Mouse (Mus musculus) small intestine, adult 2 months (tissue): Measurements from ENCODE around the gene Scaf11. TPM values are rescaled to one million over a fixed set of nuclear protein-coding genes. Genes with fewer than 3 reads are reported as not detected.
"Not testable (repeated sequence)": the region's sequence is repeated elsewhere in the genome, so short reads cannot be mapped to it uniquely, and the experiment has no call there.

Experiments used
- H3K27ac ChIP-seq: fragments of 200-500 bp; 2 replicates; pipeline ENCODE4 v1.5.1; 2012; ENCODE audit warnings: low read depth, low read length, control low read depth, inconsistent platforms; ENCODE audit not compliant: insufficient read depth
- H3K27me3 ChIP-seq: fragments of 200-500 bp; 2 replicates; pipeline ENCODE4 v1.6.1; 2012; ENCODE audit warnings: mild to moderate bottlenecking, moderate library complexity, low read length, inconsistent platforms; ENCODE audit not compliant: control insufficient read depth, insufficient read depth
- H3K36me3 ChIP-seq: fragments of 200-500 bp; 2 replicates; pipeline ENCODE4 v1.6.1; 2012; ENCODE audit warnings: mild to moderate bottlenecking, low read length, control low read depth, inconsistent platforms; ENCODE audit not compliant: control insufficient read depth, insufficient read depth
- H3K4me1 ChIP-seq: fragments of 200-500 bp; 2 replicates; pipeline ENCODE4 v1.6.1; 2012; ENCODE audit warnings: low read length, inconsistent platforms, mixed read lengths; ENCODE audit not compliant: control insufficient read depth, insufficient read depth, insufficient read length
- H3K4me3 ChIP-seq: fragments of 200-500 bp; 2 replicates; pipeline ENCODE4 v1.5.1; 2012; ENCODE audit warnings: low read depth, mild to moderate bottlenecking, control low read depth, inconsistent platforms, low read length, moderate library complexity
- CTCF ChIP-seq: fragments of 200-500 bp; IDR thresholded peaks from 2 replicates; pipeline ENCODE4 v1.5.1; 2012; ENCODE audit warnings: low read depth, mild to moderate bottlenecking, control low read depth, inconsistent platforms, low read length, moderate library complexity, mixed read lengths; ENCODE audit not compliant: insufficient replicate concordance, insufficient read length; ENCODE audit errors: extremely low read depth
- POLR2A ChIP-seq: fragments of 200-500 bp; IDR thresholded peaks from 2 replicates; pipeline ENCODE4 v1.6.1; 2012; ENCODE audit warnings: low read depth, mild to moderate bottlenecking, control low read depth, inconsistent platforms, low read length, moderate library complexity
- WGBS: fragments of 180-500 bp; shearing (Covaris S2); methylation state at CpG from one replicate; pipeline ENCODE4 v1.1.7; 2018; 5-methylcytosine and 5-hydroxymethylcytosine counted together
- polyA plus RNA-seq: library from polyadenylated mRNA; depleted of rRNA; stranded (reverse); fragments of >200 nt; gene quantifications from 2 replicates; pipeline ENCODE4 v1.2.3, GENCODE M21; 2012

Gene Scaf11
- polyA plus RNA-seq, 1 experiment: 14.2 TPM

DNA sequence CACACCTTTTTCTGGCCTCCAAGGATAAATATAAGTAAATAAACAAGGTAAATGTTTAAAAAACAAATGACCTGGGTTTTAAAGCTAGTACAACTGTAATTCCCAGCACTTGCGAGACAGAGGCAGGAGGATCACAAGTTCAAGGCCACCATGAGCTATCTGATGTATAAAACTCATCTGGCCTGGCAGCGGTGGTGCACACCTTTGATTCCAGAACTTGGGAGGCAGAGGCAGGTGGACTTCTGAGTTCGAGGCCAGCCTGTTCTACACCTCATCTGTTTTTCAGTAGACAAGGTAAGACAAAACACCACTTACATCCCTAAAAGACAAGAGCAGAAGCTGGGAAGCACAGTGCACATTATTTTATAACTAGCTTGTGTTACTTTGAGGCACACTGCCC, 2.4 kb downstream of the Scaf11 start:
- Histone ChIP-seq H3K27me3 (no peaks in the 10 kb centered on the region), H3K36me3 (no peaks in the 10 kb centered on the region), H3K4me1 (peaks cover 6% of the 10 kb centered on the region; the same call in 1 of the 2 replicates), H3K27ac (no peak overlapping the region), H3K4me3 (no peak overlapping the region)
- TF ChIP-seq POLR2A: no peak
- no peak for TF ChIP-seq CTCF
- 51% methylated on average over 3 of the region's 3 CpGs for WGBS

DNA sequence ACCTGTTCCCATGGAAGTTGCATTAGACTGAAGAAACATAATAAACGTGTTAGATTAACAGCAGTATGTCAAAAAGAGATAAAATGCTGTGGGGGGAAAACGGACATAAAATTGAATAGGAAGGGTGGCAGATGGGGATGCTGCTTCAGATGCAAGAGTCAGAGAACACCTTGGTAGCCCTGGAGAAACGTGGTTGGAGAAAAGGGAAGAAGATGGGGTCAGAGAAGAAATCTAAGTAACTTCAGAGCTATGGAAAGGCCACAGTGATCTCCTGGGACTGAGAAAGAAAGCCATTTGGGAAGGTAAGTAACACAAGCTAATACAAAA, 3.3 kb downstream of the Scaf11 start:
- Histone ChIP-seq H3K4me1 (peaks cover 6% of the 10 kb centered on the region; the same call in 1 of the 2 replicates), H3K27me3 (no peaks in the 10 kb centered on the region), H3K36me3 (no peaks in the 10 kb centered on the region), H3K4me3 (no peak overlapping the region), H3K27ac (no peak overlapping the region)
- TF ChIP-seq POLR2A: no peak
- TF ChIP-seq CTCF: no peak
- WGBS: 28% methylated on average over 3 of the region's 3 CpGs

DNA sequence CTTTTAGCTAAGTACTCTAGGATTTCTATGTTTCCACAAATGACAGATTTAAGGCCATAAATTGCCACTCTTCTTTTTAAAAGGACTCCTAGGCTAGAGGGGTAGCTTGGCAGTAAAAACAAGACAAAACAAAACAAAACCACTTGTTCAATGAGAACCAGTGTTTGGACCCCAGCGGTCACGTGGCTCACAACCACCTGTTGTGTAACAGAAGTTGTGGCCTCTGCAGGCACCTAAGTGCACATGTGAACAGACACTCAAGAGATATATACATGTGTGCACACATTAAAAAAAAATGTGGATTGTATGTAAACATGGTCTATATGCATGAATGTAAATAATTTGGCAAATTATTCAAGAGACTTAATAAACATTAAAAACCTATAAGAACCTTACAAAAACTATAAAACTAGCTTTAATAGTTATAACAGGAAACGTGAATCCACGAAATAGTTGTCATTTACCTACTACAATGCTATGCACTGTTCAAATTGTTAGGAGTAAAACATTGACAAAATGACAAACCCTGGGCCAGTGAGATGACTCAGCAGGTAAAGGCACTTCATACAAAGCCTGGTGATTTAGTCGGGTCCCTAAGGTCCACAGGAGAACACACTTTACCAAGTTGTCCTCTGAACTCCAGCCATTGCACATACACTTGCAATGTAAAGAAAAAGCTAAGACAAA, 3.8 kb downstream of the Scaf11 start:
- Histone ChIP-seq H3K27me3 (no peaks in the 10 kb centered on the region), H3K36me3 (no peaks in the 10 kb centered on the region), H3K4me1 (peaks cover 6% of the 10 kb centered on the region; the same call in 1 of the 2 replicates), H3K4me3 (no peak overlapping the region), H3K27ac (no peak overlapping the region)
- 33% methylated on average over 5 of the region's 5 CpGs for WGBS
- TF ChIP-seq POLR2A (no peak), CTCF (no peak)

DNA sequence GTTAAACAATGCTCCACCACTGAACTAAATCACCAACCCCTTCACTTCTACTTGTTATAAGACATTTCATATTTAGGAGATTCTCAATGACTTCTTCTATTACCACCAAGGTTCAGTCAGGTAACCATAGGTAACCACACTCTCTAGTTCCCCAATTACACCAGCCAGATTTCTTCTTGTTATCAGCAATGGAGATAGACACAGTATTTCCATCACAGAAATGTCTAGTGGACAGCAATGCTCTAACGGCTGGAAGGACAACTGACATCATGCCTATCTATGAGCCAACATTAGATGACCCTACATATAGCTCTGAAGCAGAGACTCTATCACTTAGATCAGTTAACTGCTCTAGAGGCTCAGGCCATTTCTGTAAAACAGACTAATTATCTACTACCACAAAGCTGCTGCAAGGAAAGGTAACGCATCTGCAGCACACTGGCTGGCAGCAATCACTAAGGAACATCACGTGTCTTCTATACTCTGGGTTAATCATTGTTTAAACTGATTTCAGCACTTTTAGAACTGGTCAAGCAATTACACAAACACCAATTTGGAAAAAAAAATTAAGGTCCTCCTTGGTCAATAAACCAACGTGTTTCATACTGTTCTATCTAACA, 4.9 kb downstream of the Scaf11 start:
- TF ChIP-seq POLR2A (no peak), CTCF (no peak)
- no peak overlapping the region for H3K27ac ChIP-seq
- peaks cover 6% of the 10 kb centered on the region; the same call in 1 of the 2 replicates for H3K4me1 ChIP-seq
- WGBS: 21% methylated on average over 4 of the region's 4 CpGs
- no peak overlapping the region for H3K4me3 ChIP-seq
- peaks cover 2% of the 10 kb centered on the region for H3K36me3 ChIP-seq
- no peaks in the 10 kb centered on the region for H3K27me3 ChIP-seq

DNA sequence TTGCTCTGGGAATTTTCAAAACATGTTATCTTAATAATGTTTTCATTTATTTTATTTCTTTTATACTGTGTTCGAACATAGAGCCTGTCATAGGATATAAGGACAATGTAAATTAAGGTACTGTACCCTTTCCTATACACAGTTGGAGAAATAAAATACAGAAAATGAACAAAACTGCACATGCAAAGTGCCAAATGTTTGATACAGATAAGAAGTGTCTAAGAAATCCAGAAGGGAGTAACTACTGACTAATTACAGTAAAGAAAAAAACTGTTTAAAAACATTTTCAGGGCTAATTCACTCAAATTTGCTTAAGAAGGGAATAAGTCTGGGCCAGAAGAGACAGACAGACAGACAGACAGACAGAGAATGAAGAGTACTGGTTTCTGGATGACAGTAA, 7.3 kb downstream of the Scaf11 start:
- Histone ChIP-seq H3K36me3 (peaks cover 2% of the 10 kb centered on the region), H3K4me3 (no peak overlapping the region), H3K27me3 (no peaks in the 10 kb centered on the region), H3K4me1 (peaks cover 6% of the 10 kb centered on the region; the same call in 1 of the 2 replicates), H3K27ac (no peak overlapping the region)
- 59% methylated on average over 1 of the region's 1 CpGs for WGBS
- TF ChIP-seq CTCF (no peak), POLR2A (no peak)

DNA sequence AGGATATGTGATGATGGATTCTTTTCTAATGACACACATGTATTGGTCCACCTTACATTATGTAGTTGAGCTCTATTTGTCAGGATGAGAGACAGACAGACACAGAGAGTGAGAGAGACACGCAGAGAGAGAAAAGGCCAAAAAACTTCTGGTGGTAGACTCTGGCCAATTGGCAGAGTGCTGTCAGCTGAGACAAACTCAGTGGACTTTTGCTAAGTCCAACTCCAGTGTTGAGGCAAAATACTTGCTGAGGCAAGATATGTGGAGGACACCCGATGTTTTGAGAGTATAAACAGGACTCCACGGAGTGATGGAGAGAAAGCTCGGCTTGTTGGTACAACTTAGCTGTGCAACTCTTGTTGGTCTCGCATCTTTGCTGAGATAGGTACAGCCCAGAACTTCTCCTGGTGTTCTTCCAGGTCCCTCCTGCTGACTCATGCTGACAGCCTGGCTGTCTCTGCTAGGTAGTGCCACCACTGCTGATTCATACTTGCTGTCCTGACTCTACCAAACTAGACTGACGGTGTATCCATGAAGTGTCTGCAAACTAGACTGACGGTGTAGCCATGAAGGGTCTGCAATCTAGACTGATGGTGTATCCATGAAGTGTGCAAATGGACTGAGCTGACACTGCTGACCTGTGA, 11.9 kb downstream of the Scaf11 start:
- H3K27me3 ChIP-seq: no peaks in the 10 kb centered on the region
- H3K36me3 ChIP-seq: peaks cover 15% of the 10 kb centered on the region
- no peaks in the 10 kb centered on the region for H3K4me1 ChIP-seq
- TF ChIP-seq CTCF (no peak), POLR2A (no peak)
- WGBS: 78% methylated on average over 7 of the region's 7 CpGs
- no peak overlapping the region for H3K27ac ChIP-seq
- no peak overlapping the region for H3K4me3 ChIP-seq

DNA sequence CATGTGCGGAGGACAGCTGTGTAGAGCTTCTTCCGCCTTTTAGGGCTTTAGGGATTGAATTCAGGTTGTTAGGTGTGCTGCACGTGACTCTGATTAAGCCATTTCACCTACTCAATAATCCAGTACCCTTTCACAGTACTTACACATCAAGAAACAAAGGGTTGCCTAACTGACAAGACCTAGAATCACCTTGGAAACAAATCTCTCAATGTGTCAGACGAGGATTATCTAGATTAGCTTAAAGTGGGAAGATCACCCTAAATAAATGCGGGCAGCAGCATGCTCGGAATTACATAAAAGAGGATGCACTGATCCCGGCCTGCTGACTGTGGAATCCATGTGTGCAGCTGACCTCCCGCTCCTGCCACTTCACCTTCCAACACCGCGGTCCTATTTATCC, 13.9 kb downstream of the Scaf11 start:
- no peak overlapping the region for H3K4me3 ChIP-seq
- 86% methylated on average over 10 of the region's 10 CpGs for WGBS
- peaks cover 25% of the 10 kb centered on the region for H3K36me3 ChIP-seq
- no peaks in the 10 kb centered on the region for H3K27me3 ChIP-seq
- H3K4me1 ChIP-seq: no peaks in the 10 kb centered on the region
- TF ChIP-seq POLR2A (no peak), CTCF (no peak)
- no peak overlapping the region for H3K27ac ChIP-seq

DNA sequence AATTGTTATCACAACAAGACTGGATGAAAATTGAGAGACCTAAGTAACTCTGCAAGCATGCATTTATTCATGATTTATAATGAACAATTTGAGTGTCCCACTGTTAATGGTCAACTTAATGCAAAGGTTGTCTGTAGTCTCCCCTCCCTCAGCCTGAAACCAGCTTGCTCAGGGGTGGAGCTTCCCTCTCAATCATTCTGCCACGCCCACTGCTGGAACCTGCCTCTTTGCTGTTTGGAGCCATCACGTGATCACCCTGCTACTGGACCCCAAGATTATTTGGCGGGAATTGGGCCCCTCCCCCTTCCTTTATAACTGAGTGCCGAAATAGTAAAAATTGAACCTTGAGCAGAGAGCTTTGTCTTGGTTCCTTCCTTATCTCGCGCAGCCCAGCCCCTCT, 19.2 kb downstream of the Scaf11 start:
- H3K4me3 ChIP-seq, H3K27ac ChIP-seq, H3K27me3 ChIP-seq, H3K4me1 ChIP-seq: not testable (repeated sequence)
- H3K36me3 ChIP-seq: peaks cover 28% of the 10 kb centered on the region
- WGBS: 46% methylated on average over 6 of the region's 6 CpGs
